Mouse (Mus musculus): ENCODE data around the gene Dcdc2c.

Dcdc2c gene

DNA sequence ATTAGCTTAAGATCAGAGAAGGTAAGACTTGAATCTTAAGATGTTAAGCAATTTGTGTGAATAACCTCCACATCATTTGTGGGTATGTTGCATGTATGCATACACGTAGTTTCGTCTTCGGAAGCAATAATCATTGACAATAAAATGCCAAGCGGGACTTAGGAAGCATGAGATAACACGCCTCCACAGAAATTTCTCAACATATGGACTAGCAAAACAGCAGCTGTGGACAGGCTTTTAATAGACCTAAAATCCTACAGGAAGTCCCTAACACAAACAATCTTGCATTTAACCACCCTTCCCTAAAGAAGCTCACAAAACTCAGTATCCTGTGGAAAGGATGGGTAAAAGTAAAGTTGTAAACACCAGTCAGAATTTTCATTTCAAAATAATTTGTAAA, 93.4 kb downstream of the Dcdc2c start:
- peak in 1 of 2 experiments; percentile 34 for DNase-seq (ENCODE audit: low spot score in 2 of 2)

DNA sequence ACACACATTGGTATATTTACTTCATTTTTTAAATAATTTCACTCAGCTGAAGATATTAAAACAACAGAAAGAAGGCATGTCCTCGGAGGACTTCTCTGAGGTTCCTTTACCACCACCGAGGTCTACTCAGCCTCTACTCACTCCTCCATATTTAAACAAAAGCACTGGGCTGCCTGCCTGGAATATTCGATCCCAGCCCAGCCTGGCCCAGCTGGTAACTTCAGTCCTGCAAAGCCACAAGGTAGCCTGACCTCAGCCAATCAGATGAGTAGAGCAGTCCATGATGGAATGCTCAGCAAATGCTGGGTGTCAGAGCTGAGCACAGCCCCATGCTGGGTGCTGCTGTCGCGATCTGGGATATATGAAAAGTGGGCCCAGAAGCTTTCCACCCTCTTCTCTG, 115.7 kb downstream of the Dcdc2c start:
- no peak for DNase-seq (ENCODE audit: low spot score in 2 of 2)

DNA sequence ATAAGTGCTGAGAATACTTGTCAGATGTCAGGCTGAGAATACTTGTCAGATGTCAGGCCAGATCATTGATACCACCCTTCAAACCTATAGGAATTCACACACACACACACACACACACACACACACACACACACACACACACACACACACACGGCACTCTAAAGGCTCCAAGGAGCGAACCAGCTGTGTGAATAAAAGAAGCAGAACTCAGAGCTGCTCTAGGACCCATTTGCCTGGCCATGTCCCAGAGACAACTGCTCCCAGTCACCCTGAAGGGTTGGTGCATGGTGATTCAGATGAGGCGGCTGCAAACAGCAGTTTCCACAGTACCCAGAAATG, 119.5 kb downstream of the Dcdc2c start:
- DNase-seq (ENCODE audit: low spot score in 2 of 2), result no peak

DNA sequence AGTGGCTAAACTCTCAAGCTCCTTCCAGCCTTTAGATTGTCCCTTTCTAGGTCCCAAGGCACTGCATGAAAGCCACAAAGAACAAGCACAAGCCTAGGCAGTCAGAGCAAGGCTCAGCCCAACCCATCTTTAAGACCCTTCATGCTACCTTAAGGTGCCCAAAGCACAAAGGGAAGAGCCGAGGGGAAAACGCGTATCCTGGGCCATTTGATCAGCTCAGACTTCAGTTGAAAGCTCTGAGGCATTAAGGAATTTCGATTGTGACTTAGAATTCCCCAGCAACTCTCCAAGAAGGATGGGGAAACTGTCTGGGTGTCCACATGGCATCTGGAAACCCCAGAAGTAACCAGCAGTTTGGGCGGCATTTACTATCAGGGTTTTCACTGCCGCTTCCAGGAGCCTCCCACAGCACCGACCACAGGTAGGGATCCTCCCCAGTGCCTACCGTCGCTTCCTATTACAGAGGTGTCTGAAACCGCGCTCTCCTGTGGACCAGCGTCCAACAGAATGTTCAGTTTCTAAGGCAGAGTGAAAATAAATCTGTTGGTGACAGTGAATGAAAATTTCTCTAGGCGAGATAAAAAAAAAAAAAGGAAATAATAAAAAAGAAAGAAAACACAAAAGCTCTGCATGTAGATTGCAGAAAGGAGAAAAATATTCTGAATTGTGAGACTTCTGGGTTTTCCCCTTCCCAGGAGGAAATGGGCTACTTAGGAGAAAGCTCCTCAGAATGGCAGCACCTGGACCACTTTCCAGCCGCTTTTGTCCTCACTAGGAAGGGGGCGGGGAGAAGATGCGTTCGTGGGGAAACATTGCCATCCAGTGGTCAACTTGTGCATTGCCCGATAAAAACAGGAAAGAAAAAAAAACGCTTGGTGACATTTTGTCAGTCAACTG, 120.1 kb downstream of the Dcdc2c start:
- DNase-seq (ENCODE audit: low spot score in 2 of 2), result peak in 1 of 2 experiments; percentile 64

DNA sequence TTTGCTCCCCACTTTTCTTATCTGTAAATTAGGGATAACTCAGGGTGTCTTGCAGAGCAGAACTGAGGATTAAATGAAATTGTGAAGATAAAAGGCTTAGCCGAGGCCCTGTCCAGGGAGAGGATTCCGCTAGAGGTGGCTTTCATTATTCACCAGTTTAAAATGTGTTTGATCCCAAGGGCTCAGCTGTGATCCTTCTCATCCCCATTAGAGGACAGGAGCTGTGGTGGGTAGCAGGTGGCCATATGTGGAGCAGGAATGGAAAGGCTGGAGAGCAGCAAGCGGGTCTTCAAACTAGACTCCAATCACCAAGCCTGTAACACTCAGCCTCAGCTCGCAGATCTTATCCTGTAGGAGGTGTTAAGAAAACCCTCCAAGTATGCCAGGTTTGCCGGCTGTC, 122.3 kb downstream of the Dcdc2c start:
- DNase-seq (ENCODE audit: low spot score in 2 of 2), result no peak

DNA sequence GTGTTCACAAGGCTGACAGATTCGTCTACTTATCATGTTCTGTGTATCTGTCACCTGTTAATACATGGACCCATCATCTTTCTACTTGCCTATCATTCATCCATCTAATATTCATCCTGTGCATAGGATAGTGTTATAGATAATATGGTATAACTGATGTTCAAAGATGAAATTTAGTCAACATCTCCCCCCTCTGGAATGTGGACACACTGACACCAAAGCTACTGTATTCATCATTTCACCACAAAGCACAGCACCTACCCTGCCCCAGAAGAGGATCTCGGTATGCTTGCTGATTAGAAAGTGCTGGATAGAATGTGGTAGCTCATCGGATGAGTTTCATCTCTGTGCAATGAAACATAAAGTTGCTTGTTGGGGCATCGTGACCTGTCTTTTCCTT, 135.2 kb downstream of the Dcdc2c start:
- DNase-seq (ENCODE audit: low spot score in 2 of 2), result no peak

DNA sequence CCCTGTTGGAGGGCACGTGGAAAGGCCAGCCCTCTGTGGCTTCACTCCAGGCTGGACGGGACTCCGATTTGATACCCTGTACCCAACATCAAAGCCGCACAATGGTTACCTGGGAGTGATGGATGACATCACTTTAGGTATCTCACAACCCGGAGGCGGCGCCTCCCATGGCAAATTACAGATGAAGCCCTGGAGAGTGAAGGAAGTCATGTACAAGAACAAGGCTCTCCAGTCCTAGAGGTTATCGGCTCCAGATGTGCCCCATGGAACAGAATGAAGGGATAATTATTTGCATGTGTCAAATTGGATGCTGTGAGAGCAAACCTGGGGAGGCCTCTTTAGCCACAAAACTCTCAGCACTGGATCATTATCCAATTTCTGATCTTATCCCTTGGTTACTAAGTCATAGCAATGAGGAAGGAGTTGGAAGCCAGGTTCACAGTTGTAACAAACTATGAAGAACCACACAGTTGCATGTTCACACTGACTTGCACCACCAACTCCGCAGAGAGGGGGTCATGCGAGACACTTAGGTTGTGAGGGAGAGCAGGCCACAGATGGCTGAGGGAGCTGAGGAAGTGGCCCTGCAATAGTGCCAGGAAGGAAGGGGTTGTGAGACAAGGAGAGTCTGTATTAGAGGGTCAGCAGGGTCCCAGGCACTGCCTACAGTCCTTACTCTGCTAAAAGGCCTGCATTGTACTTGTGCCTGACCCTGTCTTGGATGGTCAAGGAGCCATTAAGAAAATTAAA, 144.4 kb downstream of the Dcdc2c start:
- no peak for DNase-seq (ENCODE audit: low spot score in 2 of 2)

DNA sequence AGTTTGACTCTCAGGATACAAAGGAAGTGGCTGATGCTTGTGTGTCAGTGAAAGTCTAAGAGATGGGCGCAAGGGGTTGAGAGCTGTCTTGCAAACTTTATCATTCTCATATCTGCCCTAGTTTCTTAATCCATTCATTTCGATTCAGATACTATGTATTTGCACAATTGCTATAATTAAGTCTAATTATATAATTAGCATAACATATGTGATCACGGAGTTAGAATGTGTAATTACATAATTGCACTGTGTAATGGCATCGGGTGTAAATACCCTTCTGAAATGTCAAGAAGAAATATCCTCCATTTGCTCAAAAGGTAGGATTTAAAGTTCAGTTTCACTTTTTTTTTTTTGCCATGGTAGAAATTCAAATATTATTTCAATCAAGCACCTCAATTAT, 149.9 kb downstream of the Dcdc2c start:
- no peak for DNase-seq (ENCODE audit: low spot score in 2 of 2)

DNA sequence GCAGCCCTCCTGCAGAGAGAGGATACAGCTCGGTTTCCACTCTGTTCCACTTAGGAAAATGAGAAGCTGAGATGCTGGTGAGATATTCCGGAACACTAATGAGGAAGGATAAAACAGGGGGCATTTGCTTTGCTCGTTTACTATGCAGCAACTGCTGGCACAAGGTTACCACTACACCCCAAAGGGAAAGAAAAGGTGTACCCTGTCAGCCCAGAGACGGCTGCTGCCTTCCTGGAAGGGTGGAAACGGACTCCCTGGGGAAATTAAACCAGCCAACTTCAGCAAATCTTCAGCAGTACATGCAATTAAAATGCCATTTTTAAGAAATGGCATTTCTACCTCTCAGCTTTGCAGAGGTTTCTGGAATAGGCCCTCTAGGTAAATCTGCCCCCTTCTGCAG, 150.8 kb downstream of the Dcdc2c start:
- no peak for DNase-seq (ENCODE audit: low spot score in 2 of 2)

DNA sequence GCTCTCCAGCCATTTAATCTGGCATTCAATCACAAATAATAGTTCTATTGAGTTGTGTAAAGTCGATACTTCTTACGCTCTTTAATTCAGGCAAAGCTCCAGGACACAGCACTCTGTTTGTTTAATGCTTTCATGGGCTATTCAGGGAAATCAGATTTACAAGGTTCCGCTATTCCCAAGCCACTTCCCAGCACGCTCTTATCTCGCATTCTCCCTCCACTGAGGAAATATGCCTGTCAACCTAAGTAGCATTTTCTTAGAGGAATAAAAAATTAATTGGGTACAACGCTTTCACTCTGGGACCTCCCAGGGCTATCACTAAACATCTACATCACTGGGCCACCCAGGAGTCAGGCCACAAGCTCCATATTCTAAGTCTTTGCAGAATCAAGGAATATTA, 160.1 kb downstream of the Dcdc2c start:
- DNase-seq (ENCODE audit: low spot score in 2 of 2), result peak in 1 of 2 experiments; percentile 3
